Mouse (Mus musculus) MEL (cell line): Measurements from ENCODE around the gene Cux1. TPM values are rescaled to one million over a fixed set of nuclear protein-coding genes. Genes with fewer than 3 reads are reported as not detected.

Experiments
- DNase-seq: peaks from one replicate; pipeline ENCODE4 v3.0.0; 2011; ENCODE audit warnings: low read depth, low spot score
- H3K27ac ChIP-seq: 2 replicates; pipeline ENCODE4 v1.5.1; 2012; ENCODE audit warnings: low read depth, mild to moderate bottlenecking, control low read depth, low read length, moderate library complexity; ENCODE audit not compliant: control insufficient read depth
- H3K27me3 ChIP-seq, 2 experiments: fragments of 150-350 bp in 1 of 2; sonication (generic) in 1 of 2; 2 replicates each; pipeline ENCODE4 v1.6.1; 2012; ENCODE audit warnings: low read length in 2 of 2, mild to moderate bottlenecking in 2 of 2, improper control_type of control experiment in 1 of 2, moderate library complexity in 1 of 2; ENCODE audit not compliant: insufficient read depth in 2 of 2, control insufficient read depth in 1 of 2
- H3K36me3 ChIP-seq, 2 experiments: 2 replicates each; pipeline ENCODE4 v1.6.1; 2012 to 2014; ENCODE audit warnings: low read length in 2 of 2, improper control_type of control experiment in 1 of 2, inconsistent platforms in 1 of 2, mild to moderate bottlenecking in 1 of 2; ENCODE audit not compliant: insufficient read depth in 2 of 2, control insufficient read depth in 1 of 2
- H3K4me1 ChIP-seq, 2 experiments: fragments of 150-350 bp in 1 of 2; sonication (generic) in 1 of 2; 2 replicates each; pipeline ENCODE4 v1.6.1; 2012; ENCODE audit warnings: low read length in 2 of 2, improper control_type of control experiment in 1 of 2, mild to moderate bottlenecking in 1 of 2; ENCODE audit not compliant: insufficient read depth in 2 of 2, control insufficient read depth in 1 of 2
- H3K4me3 ChIP-seq, 2 experiments: fragments of 150-350 bp in 1 of 2; sonication (generic) in 1 of 2; 2 replicates each; pipeline ENCODE4 v1.5.1; 2012; ENCODE audit warnings: low read depth in 2 of 2, low read length in 2 of 2, mild to moderate bottlenecking in 2 of 2, moderate library complexity in 2 of 2, control low read depth in 1 of 2, improper control_type of control experiment in 1 of 2; ENCODE audit not compliant: control insufficient read depth in 1 of 2, insufficient read depth in 1 of 2
- H3K79me2 ChIP-seq: 2 replicates; pipeline ENCODE4 v1.6.1; 2012; ENCODE audit warnings: mild to moderate bottlenecking, low read length, moderate library complexity; ENCODE audit not compliant: control insufficient read depth, poor library complexity, insufficient read depth
- H3K9ac ChIP-seq: 2 replicates; pipeline ENCODE4 v1.6.1; 2012; ENCODE audit warnings: low read depth, mild to moderate bottlenecking, control low read depth, low read length, moderate library complexity; ENCODE audit not compliant: control insufficient read depth, poor library complexity, severe bottlenecking
- H3K9me3 ChIP-seq: fragments of 150-350 bp; sonication (generic); replicated peaks from 2 replicates; pipeline ENCODE4 v1.6.1; 2012; ENCODE audit warnings: mild to moderate bottlenecking, low read length, improper control_type of control experiment, moderate library complexity; ENCODE audit not compliant: insufficient read depth
- BHLHE40 ChIP-seq: IDR thresholded peaks from 2 replicates; pipeline ENCODE4 v1.6.1; 2012; ENCODE audit warnings: low read depth, mild to moderate bottlenecking, inconsistent platforms, low read length, improper control_type of control experiment, borderline replicate concordance
- CTCF ChIP-seq, 3 experiments: IDR thresholded peaks in 2 of 3; conservative IDR thresholded peaks in 1 of 3; 2 replicates each; pipeline ENCODE4 v1.5.1; 2011 to 2012; ENCODE audit warnings: low read length in 3 of 3, low read depth in 2 of 3, mild to moderate bottlenecking in 2 of 3, improper control_type of control experiment in 1 of 3, inconsistent platforms in 1 of 3, mixed read lengths in 1 of 3, moderate library complexity in 1 of 3; ENCODE audit not compliant: control insufficient read depth in 1 of 3, insufficient read depth in 1 of 3, poor library complexity in 1 of 3, severe bottlenecking in 1 of 3
- GABPA ChIP-seq: IDR thresholded peaks from 2 replicates; pipeline ENCODE4 v1.6.1; 2012; ENCODE audit warnings: low read depth, mild to moderate bottlenecking, inconsistent platforms, low read length, improper control_type of control experiment, moderate library complexity
- JUND ChIP-seq: IDR thresholded peaks from 2 replicates; pipeline ENCODE4 v1.6.1; 2011; ENCODE audit warnings: low read depth, mild to moderate bottlenecking, improper control_type of control experiment, low read length
- KAT2A ChIP-seq: conservative IDR thresholded peaks from 2 replicates; pipeline ENCODE4 v1.6.1; 2012; ENCODE audit warnings: low read depth, low read length, improper control_type of control experiment, inconsistent platforms
- MAZ ChIP-seq: IDR thresholded peaks from 2 replicates; pipeline ENCODE4 v1.6.1; 2012; ENCODE audit warnings: low read depth, mild to moderate bottlenecking, inconsistent platforms, low read length, improper control_type of control experiment
- MXI1 ChIP-seq: IDR thresholded peaks from 2 replicates; pipeline ENCODE4 v1.6.1; 2011; ENCODE audit warnings: mild to moderate bottlenecking, low read depth, low read length, improper control_type of control experiment
- MYB ChIP-seq: IDR thresholded peaks from 2 replicates; pipeline ENCODE4 v1.6.1; 2011; ENCODE audit warnings: mild to moderate bottlenecking, low read depth, low read length, improper control_type of control experiment
- POLR2AphosphoS2 ChIP-seq: IDR thresholded peaks from 2 replicates; pipeline ENCODE4 v1.6.1; 2011; ENCODE audit warnings: low read length, improper control_type of control experiment
- POLR2AphosphoS5 ChIP-seq: IDR thresholded peaks from 2 replicates; pipeline ENCODE4 v1.6.1; 2012; ENCODE audit warnings: low read depth, borderline replicate concordance, mild to moderate bottlenecking, inconsistent platforms, low read length, moderate library complexity, mixed read lengths
- RCOR1 ChIP-seq: IDR thresholded peaks from 2 replicates; pipeline ENCODE4 v1.6.1; 2012; ENCODE audit warnings: low read depth, mild to moderate bottlenecking, inconsistent platforms, low read length, improper control_type of control experiment
- TAL1 ChIP-seq: IDR thresholded peaks from 2 replicates; pipeline ENCODE4 v1.6.1; 2012; ENCODE audit warnings: mild to moderate bottlenecking, inconsistent platforms, low read length, moderate library complexity, mixed read lengths
- USF1 ChIP-seq: IDR thresholded peaks from 2 replicates; pipeline ENCODE4 v1.6.1; 2014; ENCODE audit warnings: low read depth, mild to moderate bottlenecking, inconsistent platforms, low read length, improper control_type of control experiment, moderate library complexity
- ZC3H11A ChIP-seq: IDR thresholded peaks from 2 replicates; pipeline ENCODE4 v1.6.1; 2012; ENCODE audit warnings: low read depth, mild to moderate bottlenecking, inconsistent platforms, low read length, improper control_type of control experiment
- ZMIZ1 ChIP-seq: IDR thresholded peaks from 2 replicates; pipeline ENCODE4 v1.6.1; 2012; ENCODE audit warnings: low read depth, mild to moderate bottlenecking, inconsistent platforms, low read length, improper control_type of control experiment, moderate library complexity
- ZNF384 ChIP-seq: IDR thresholded peaks from 2 replicates; pipeline ENCODE4 v1.6.1; 2012; ENCODE audit warnings: low read depth, mild to moderate bottlenecking, inconsistent platforms, low read length, improper control_type of control experiment
- polyA plus RNA-seq, 2 experiments: library from polyadenylated mRNA; stranded (reverse) in 1 of 2; unstranded in 1 of 2; fragments of >175 nt in 1 of 2; fragments of >200 nt in 1 of 2; gene quantifications; 2 replicates each; pipeline versions ENCODE4 v1.2.1 to v1.2.4; 2012; ENCODE audit warnings: low replicate concordance in 2 of 2, low read depth in 1 of 2; ENCODE audit not compliant: insufficient read length in 2 of 2, insufficient read depth in 1 of 2, missing spikeins in 1 of 2
- total RNA-seq: library from RNA; depleted of rRNA; stranded (reverse); fragments of 300-350 nt; gene quantifications from 2 replicates; pipeline ENCODE4 v1.2.3, GENCODE M21; 2012

Gene Cux1
- total and polyA plus RNA-seq, 3 experiments, result 71.1 to 104 TPM; not detected in 1

DNA sequence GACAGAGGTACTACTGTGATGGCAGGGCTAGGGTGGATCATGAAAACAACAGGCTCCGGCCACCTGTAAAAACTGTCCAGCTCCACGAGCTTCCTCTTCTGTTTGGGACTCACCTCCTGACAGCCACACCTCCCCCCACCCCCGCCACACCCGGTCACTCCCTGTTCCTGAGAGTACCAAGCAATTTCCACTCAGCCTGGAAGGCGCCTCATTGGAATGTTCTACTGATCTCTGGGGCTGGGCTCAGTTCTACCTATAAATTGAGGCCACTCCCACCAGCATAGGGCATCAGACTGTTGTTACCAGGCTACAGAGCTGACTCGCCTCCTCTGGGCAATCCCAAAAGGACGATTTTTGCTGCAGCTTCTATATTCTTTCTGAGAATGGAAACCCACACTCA, 171.0 kb downstream of the Cux1 start:
- peaks cover 16 to 19% of the 10 kb centered on the region in 2 experiments for H3K4me1 ChIP-seq
- DNase-seq, result no peak
- H3K4me3 ChIP-seq, result no peak overlapping the region
- peaks cover 3% of the 10 kb centered on the region; the same call in 1 of the 2 replicates for H3K79me2 ChIP-seq
- H3K36me3 ChIP-seq, result peaks cover 7 to 14% of the 10 kb centered on the region in 2 experiments; a peak in 3 of 4 replicates
- no peaks in the 10 kb centered on the region for H3K27me3 ChIP-seq
- H3K9me3 ChIP-seq, result no peaks in the 10 kb centered on the region
- no peak overlapping the region for H3K9ac ChIP-seq
- TF ChIP-seq POLR2AphosphoS2, result no peak
- no peak for TF ChIP-seq MXI1
- no peak for TF ChIP-seq MYB
- no peak for TF ChIP-seq POLR2AphosphoS5
- TF ChIP-seq ZNF384, result no peak
- TF ChIP-seq, all 39 proteins: peak for 0
- no peak overlapping the region for H3K27ac ChIP-seq

DNA sequence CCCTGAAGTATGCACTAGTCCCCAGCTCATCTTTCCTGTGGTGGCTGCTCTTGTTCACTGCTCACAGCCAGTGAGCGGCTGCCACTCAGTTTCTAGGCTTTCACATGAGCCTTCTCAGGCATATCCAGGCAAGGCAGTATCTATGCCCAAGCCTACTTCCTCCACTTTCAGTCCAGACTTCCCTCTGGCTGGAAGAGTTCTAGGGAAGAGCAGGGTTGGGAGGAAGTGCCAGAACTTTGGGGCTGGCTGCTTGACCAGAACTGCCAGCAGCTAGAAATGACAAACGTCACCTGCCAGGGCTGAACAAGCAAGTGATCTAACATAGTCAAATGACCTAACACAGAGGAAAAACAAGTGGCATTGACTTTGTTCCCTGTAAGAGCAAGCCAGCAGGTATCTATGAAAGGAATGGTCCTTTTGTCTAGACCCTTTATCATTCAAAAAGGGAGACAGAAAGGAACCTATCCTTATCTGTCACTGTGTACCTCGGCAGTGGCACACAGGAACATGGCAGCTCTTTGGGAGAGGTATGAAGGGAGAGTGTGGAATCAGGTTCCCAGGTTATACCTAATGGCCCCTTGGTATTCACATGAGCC, 171.6 kb downstream of the Cux1 start:
- TF ChIP-seq TAL1 (no peak), BHLHE40 (no peak), ZMIZ1 (no peak), RCOR1 (no peak), USF1 (no peak), KAT2A (no peak), MAZ (no peak), CTCF (IDR thresholded peaks at IDR 0.05 in 2 of 3, conservative IDR thresholded peaks at IDR 0.05 in 1 of 3; ENCODE audit: control insufficient read depth in 1 of 3, insufficient read depth in 1 of 3, low read depth in 2 of 3, low read length in 3 of 3, poor library complexity in 1 of 3, severe bottlenecking in 1 of 3) (no peak), GABPA (no peak), MXI1 (no peak), JUND (no peak), ZC3H11A (no peak)
- peaks cover 14 to 16% of the 10 kb centered on the region in 2 experiments for H3K4me1 ChIP-seq
- no peak for DNase-seq

More for the DNA sequence above, 171.6 kb downstream of the Cux1 start:
- Histone ChIP-seq H3K36me3 (peaks cover 2 to 14% of the 10 kb centered on the region in 2 experiments; a peak in 3 of 4 replicates), H3K9me3 (no peaks in the 10 kb centered on the region), H3K4me3 (no peak overlapping the region), H3K27ac (no peak overlapping the region), H3K9ac (no peak overlapping the region), H3K27me3 (no peaks in the 10 kb centered on the region), H3K79me2 (peaks cover 3% of the 10 kb centered on the region; the same call in 1 of the 2 replicates)
